Mouse (Mus musculus) neural tube, embryonic 10.5 days (tissue): ENCODE data around the gene Krt36.

Experiments
- DNase-seq: peaks from one replicate; pipeline ENCODE4 v3.0.0-alpha.2; 2017; ENCODE audit warnings: low spot score; ENCODE audit errors: extremely low spot score

Gene Krt36

GRCm38 (mm10) chr11:100088378-100089025, 16.9 kb downstream of the Krt36 start:
- DNase-seq: no peak

DNA sequence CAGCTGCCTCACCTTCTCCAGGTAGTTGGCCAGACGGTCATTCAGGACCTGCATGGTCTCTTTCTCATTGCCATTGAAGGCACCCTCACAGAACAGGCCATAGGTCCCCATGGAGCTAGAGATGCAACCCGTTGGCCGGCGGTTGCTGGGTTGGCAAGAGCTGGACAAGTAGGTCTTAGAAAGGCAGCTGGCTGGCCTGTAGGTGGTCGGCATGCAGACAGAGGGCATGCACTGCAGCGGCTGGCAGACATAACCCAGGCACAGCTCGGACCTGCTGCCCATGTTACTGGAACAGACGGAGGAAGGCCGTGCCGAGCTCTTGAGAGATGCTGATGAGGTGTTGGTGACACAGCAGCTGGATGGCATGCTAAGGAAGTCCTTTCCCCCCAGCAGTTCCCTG, 17.6 kb downstream of the Krt36 start, which contains the start of gene Krt32:
Gene Krt32, minus strand, starts transcription at position 366 of the 400 bp plus-strand sequence.
- DNase-seq: no peak

DNA sequence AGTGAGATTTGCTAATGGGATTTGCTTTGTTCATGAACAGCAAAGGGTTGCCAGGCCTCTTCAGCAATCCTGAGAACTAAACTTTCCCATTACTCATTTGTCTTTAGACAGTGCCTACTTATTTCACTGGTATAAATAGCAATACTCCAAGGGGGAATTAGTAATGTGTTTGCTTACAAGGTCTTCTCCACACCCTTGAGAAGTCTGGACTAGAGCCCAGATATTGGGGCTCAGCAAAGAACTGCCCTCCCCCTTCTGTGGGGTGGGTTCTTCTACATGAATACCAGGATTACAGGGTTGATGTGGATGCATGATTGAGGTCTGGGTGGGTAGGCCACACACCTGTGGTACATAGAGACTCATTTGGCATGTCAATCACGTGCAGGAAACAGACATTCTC, 31.6 kb downstream of the Krt36 start:
- DNase-seq: no peak

DNA sequence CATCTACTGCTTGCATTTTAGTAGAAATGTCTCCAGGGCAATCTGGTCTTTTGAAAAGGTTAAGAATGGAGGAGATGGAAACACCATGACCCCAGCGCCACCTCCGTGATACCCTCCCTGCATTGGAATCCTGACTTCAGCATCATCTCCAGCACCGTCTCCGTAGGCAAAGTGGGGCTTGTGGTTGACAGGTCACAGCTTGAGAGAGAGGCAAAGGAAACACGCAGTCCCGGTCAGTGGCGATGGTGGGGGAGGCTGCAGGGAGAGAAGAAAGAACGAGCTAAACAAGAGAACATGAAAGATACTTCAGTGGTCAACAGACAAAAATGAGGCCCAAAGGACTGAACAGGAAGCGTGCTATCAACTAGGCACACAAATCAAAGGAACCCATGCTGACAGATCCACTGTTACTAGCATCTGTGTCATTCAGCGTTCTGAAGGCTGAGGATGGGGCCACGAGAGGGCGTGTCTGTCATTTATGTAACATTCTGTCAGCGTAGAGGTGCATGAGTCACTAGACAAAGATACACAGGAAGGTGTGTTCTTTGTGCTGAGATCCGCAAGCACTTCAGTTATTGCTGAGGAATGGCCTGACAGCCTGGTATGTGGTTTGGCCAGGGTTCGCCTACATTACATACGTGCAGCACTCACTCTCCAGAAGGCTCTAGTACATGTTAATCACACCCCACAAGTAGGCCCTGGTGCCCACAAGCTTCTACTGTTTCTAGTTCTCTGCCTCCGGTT, 38.0 kb downstream of the Krt36 start:
- no peak for DNase-seq

DNA sequence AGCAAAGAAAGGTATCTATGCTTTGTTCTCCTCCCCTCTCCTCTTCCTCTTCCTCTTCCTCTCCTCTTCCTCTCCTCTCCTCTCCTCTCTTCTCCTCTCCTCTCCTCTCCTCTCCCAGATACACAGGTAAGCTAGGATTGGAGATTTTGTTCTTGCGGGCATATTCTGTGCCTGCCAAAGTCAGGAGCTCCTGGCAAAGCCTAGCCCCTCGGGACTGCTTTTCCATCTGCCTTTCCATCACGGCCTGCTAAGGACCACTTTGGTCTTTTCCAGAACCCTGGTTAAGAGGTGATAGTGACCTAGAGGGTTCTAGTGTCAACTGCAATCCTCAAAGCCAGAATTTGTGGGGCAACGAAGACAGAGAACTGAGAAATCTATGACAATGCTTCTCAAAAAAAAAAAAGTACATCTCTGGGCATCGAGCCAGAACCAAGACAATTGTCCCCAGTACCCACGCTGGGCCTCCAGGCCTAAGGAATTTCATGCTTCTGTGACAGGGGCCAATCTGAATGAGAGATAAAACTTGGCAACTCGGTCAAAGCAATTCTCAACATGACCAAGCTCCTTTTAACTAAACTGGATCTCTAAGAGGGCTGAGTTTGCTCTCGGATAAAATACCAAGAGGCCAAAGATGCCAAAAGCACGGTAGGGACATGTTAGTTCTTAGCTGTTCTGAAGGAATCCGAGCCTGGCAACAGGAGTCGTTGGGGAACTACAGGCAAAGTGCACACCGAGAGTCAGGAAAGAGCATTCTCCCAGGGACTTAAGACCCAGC, 39.0 kb downstream of the Krt36 start:
- DNase-seq: no peak

- no peak for DNase-seq
Observed at GRCm38 (mm10) chr11:100058875-100059274, 46.6 kb downstream of the Krt36 start.

- DNase-seq: no peak
Observed at GRCm38 (mm10) chr11:100055686-100056655, 49.5 kb downstream of the Krt36 start.
